Mouse (Mus musculus): ENCODE results near the gene Gstp3. TPM values are rescaled to one million over a fixed set of nuclear protein-coding genes. Genes with fewer than 3 reads are reported as not detected.

The Gstp3 gene
- polyA plus RNA-seq, 1 experiment: 0.09 TPM

- no peak overlapping the region for H3K4me3 ChIP-seq (ENCODE audit: insufficient read depth, poor library complexity, severe bottlenecking)
- H3ac ChIP-seq (ENCODE audit: control insufficient read depth, insufficient read length, low read depth): peak overlapping the region; percentile 55
- TF ChIP-seq FOSL1 (IDR thresholded peaks at IDR 0.05; ENCODE audit: insufficient read depth, low read length, poor library complexity, severe bottlenecking) (no peak), CEBPB (IDR thresholded peaks at IDR 0.05; ENCODE audit: low read depth) (no peak), MYOD1 (IDR thresholded peaks at IDR 0.05; ENCODE audit: control insufficient read depth, insufficient read length, low read depth) (no peak), MAX (IDR thresholded peaks at IDR 0.05) (no peak), MYOG (IDR thresholded peaks at IDR 0.05; ENCODE audit: control insufficient read depth, extremely low read depth, insufficient read length) (no peak), CTCF (IDR thresholded peaks at IDR 0.05; ENCODE audit: control insufficient read depth, insufficient read depth, insufficient read length) (no peak), USF1 (IDR thresholded peaks at IDR 0.05; ENCODE audit: low read depth) (no peak)
- H3K79me3 ChIP-seq (ENCODE audit: low read depth): peaks cover 8% of the 10 kb centered on the region
- H3K27me3 ChIP-seq (ENCODE audit: control insufficient read depth, insufficient read depth, insufficient read length): no peaks in the 10 kb centered on the region
- H3K79me2 ChIP-seq (ENCODE audit: control insufficient read depth, insufficient read depth): peaks cover 15% of the 10 kb centered on the region
- H3K36me3 ChIP-seq (ENCODE audit: control insufficient read depth, insufficient read depth): peaks cover 27% of the 10 kb centered on the region
These were observed 46.3 kb downstream of the Gstp3 start for GRCm38 (mm10) chr19:4013066-4013465.

DNA sequence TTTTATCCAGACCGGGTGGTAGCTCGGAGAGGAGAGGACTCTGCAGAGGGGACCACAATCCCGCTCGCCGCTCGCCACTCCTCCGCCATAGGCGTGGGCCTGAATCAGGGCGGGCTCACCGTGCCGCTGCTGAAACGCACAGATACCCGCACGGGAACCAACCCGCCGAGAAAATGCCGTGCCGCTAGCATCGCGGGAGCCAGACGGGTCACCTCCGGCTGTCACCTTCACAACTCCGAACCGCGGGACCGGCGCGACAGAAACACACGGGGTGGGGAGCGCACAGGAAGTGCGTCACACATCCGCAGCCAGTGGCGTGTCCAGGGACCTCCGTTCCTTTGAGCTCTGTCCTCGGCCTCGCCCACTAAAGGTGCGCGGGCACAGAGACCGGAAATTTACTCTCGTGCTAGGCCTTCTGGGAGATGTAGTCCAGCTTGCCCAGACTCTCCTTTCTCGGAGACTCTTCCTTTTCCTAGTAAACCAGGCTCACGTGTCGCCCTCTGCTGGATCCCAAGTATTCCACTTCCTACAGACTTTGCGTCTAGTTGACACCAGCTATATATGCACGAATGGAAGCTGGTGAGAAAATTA is 46.8 kb downstream of the Gstp3 start, which contains the start of gene Ndufv1:
Gene Ndufv1, minus strand, starts transcription at position 375 of the 591 bp plus-strand sequence.
- Histone ChIP-seq H3ac (ENCODE audit: control insufficient read depth, insufficient read length, low read depth) (peak within 1 kb of the TSS; percentile 91), H3K79me2 (ENCODE audit: control insufficient read depth, insufficient read depth) (peaks cover 15% of the 10 kb centered on the region), H3K79me3 (ENCODE audit: low read depth) (peaks cover 8% of the 10 kb centered on the region), H3K4me3 (ENCODE audit: insufficient read depth, poor library complexity, severe bottlenecking) (peak within 1 kb of the TSS; percentile 97), H3K36me3 (ENCODE audit: control insufficient read depth, insufficient read depth) (peaks cover 33% of the 10 kb centered on the region), H3K27me3 (ENCODE audit: control insufficient read depth, insufficient read depth, insufficient read length) (no peaks in the 10 kb centered on the region)
- TF ChIP-seq FOSL1 (IDR thresholded peaks at IDR 0.05; ENCODE audit: insufficient read depth, low read length, poor library complexity, severe bottlenecking): no peak
- TF ChIP-seq CEBPB (IDR thresholded peaks at IDR 0.05; ENCODE audit: low read depth): no peak
- TF ChIP-seq CTCF (IDR thresholded peaks at IDR 0.05; ENCODE audit: control insufficient read depth, insufficient read depth, insufficient read length): peak; percentile 70
- no peak for TF ChIP-seq MYOG (IDR thresholded peaks at IDR 0.05; ENCODE audit: control insufficient read depth, extremely low read depth, insufficient read length)
- peak; percentile 53 for TF ChIP-seq USF1 (IDR thresholded peaks at IDR 0.05; ENCODE audit: low read depth)
- no peak for TF ChIP-seq MYOD1 (IDR thresholded peaks at IDR 0.05; ENCODE audit: control insufficient read depth, insufficient read length, low read depth)
- TF ChIP-seq MAX (IDR thresholded peaks at IDR 0.05): peak; percentile 66

- Histone ChIP-seq H3K36me3 (ENCODE audit: control insufficient read depth, insufficient read depth) (peaks cover 45% of the 10 kb centered on the region), H3K4me3 (ENCODE audit: insufficient read depth, poor library complexity, severe bottlenecking) (no peak overlapping the region), H3K79me2 (ENCODE audit: control insufficient read depth, insufficient read depth) (peaks cover 15% of the 10 kb centered on the region), H3K27me3 (ENCODE audit: control insufficient read depth, insufficient read depth, insufficient read length) (no peaks in the 10 kb centered on the region), H3ac (ENCODE audit: control insufficient read depth, insufficient read length, low read depth) (no peak overlapping the region), H3K79me3 (ENCODE audit: low read depth) (peaks cover 8% of the 10 kb centered on the region)
- TF ChIP-seq MAX (IDR thresholded peaks at IDR 0.05) (no peak), MYOD1 (IDR thresholded peaks at IDR 0.05; ENCODE audit: control insufficient read depth, insufficient read length, low read depth) (no peak), CTCF (IDR thresholded peaks at IDR 0.05; ENCODE audit: control insufficient read depth, insufficient read depth, insufficient read length) (no peak), USF1 (IDR thresholded peaks at IDR 0.05; ENCODE audit: low read depth) (no peak), FOSL1 (IDR thresholded peaks at IDR 0.05; ENCODE audit: insufficient read depth, low read length, poor library complexity, severe bottlenecking) (no peak), MYOG (IDR thresholded peaks at IDR 0.05; ENCODE audit: control insufficient read depth, extremely low read depth, insufficient read length) (no peak), CEBPB (IDR thresholded peaks at IDR 0.05; ENCODE audit: low read depth) (no peak)
These were observed 48.3 kb downstream of the Gstp3 start for GRCm38 (mm10) chr19:4011086-4011485.

Other genes starting within 250 kb of the Gstp3 start
- gene Chka, start 207.8 kb downstream of the Gstp3 start, polyA plus RNA-seq (2012; fragmentation: generic; extraction: Trizol): 30.9 TPM
- gene Tcirg1, start 152.4 kb downstream of the Gstp3 start, polyA plus RNA-seq (2012; fragmentation: generic; extraction: Trizol): 61.1 TPM
- gene Ndufs8, start 146.8 kb downstream of the Gstp3 start, polyA plus RNA-seq (2012; fragmentation: generic; extraction: Trizol): 309 TPM
- 6.9 TPM for gene Aldh3b1, start 129.8 kb downstream of the Gstp3 start, polyA plus RNA-seq (2012; fragmentation: generic; extraction: Trizol)
- 0.29 TPM for gene Unc93b1, start 124.4 kb downstream of the Gstp3 start, polyA plus RNA-seq (2012; fragmentation: generic; extraction: Trizol)
- gene Aldh3b3, start 100.9 kb downstream of the Gstp3 start, polyA plus RNA-seq (2012; fragmentation: generic; extraction: Trizol): not detected
- gene Aldh3b2, start 87.2 kb downstream of the Gstp3 start, polyA plus RNA-seq (2012; fragmentation: generic; extraction: Trizol): not detected
- 3.5 TPM for gene Acy3, start 73.0 kb downstream of the Gstp3 start, polyA plus RNA-seq (2012; fragmentation: generic; extraction: Trizol)
- 0.02 TPM for gene Tbx10, start 66.8 kb downstream of the Gstp3 start, polyA plus RNA-seq (2012; fragmentation: generic; extraction: Trizol)
- 28.1 TPM for gene Nudt8, start 59.0 kb downstream of the Gstp3 start, polyA plus RNA-seq (2012; fragmentation: generic; extraction: Trizol)
- 0.28 TPM for gene Gm49405, start 58.9 kb downstream of the Gstp3 start, polyA plus RNA-seq (2012; fragmentation: generic; extraction: Trizol)
- 0.98 TPM for gene Doc2g, start 56.3 kb downstream of the Gstp3 start, polyA plus RNA-seq (2012; fragmentation: generic; extraction: Trizol)
- 254 TPM for gene Ndufv1, start 46.8 kb downstream of the Gstp3 start, polyA plus RNA-seq (2012; fragmentation: generic; extraction: Trizol)
- 863 TPM for gene Gstp1, start 21.6 kb downstream of the Gstp3 start, polyA plus RNA-seq (2012; fragmentation: generic; extraction: Trizol)
- gene Gstp2, start 13.5 kb downstream of the Gstp3 start, polyA plus RNA-seq (2012; fragmentation: generic; extraction: Trizol): 7.2 TPM
- not detected for gene Cabp2, start 22.0 kb upstream of the Gstp3 start, polyA plus RNA-seq (2012; fragmentation: generic; extraction: Trizol)
- 134 TPM for gene Cdk2ap2, start 37.6 kb upstream of the Gstp3 start, polyA plus RNA-seq (2012; fragmentation: generic; extraction: Trizol)
- gene Pitpnm1, start 40.4 kb upstream of the Gstp3 start, polyA plus RNA-seq (2012; fragmentation: generic; extraction: Trizol): 43.1 TPM
- 208 TPM for gene Aip, start 66.3 kb upstream of the Gstp3 start, polyA plus RNA-seq (2012; fragmentation: generic; extraction: Trizol)
- gene Gpr152, start 80.2 kb upstream of the Gstp3 start, polyA plus RNA-seq (2012; fragmentation: generic; extraction: Trizol): not detected
- 0.04 TPM for gene Cabp4, start 84.5 kb upstream of the Gstp3 start, polyA plus RNA-seq (2012; fragmentation: generic; extraction: Trizol)
- 257 TPM for gene Coro1b, start 89.0 kb upstream of the Gstp3 start, polyA plus RNA-seq (2012; fragmentation: generic; extraction: Trizol)
- 5.8 TPM for gene Ptprcap, start 94.0 kb upstream of the Gstp3 start, polyA plus RNA-seq (2012; fragmentation: generic; extraction: Trizol)
- gene Rps6kb2, start 103.8 kb upstream of the Gstp3 start, polyA plus RNA-seq (2012; fragmentation: generic; extraction: Trizol): 19.7 TPM
- 2.1 TPM for gene Carns1, start 115.9 kb upstream of the Gstp3 start, polyA plus RNA-seq (2012; fragmentation: generic; extraction: Trizol)
- gene Tbc1d10c, start 131.7 kb upstream of the Gstp3 start, polyA plus RNA-seq (2012; fragmentation: generic; extraction: Trizol): 0.26 TPM
- 819 TPM for gene Ppp1ca, start 132.5 kb upstream of the Gstp3 start, polyA plus RNA-seq (2012; fragmentation: generic; extraction: Trizol)
- gene Rad9a, start 142.1 kb upstream of the Gstp3 start, polyA plus RNA-seq (2012; fragmentation: generic; extraction: Trizol): 33.3 TPM
- 24.8 TPM for gene Clcf1, start 154.7 kb upstream of the Gstp3 start, polyA plus RNA-seq (2012; fragmentation: generic; extraction: Trizol)
- 0.90 TPM for gene AC109138.7, start 154.8 kb upstream of the Gstp3 start, polyA plus RNA-seq (2012; fragmentation: generic; extraction: Trizol)
- gene Pold4, start 172.3 kb upstream of the Gstp3 start, polyA plus RNA-seq (2012; fragmentation: generic; extraction: Trizol): 112 TPM
- gene Ssh3, start 209.6 kb upstream of the Gstp3 start, polyA plus RNA-seq (2012; fragmentation: generic; extraction: Trizol): 0.34 TPM
- gene Ankrd13d, start 223.6 kb upstream of the Gstp3 start, polyA plus RNA-seq (2012; fragmentation: generic; extraction: Trizol): 2.2 TPM
- gene Grk2, start 246.7 kb upstream of the Gstp3 start, polyA plus RNA-seq (2012; fragmentation: generic; extraction: Trizol): 56.6 TPM

Measured in C2C12 (cell line).